Mouse (Mus musculus) CD4-positive naive resting alpha-beta T cell, adult 57 days (primary cell): ENCODE measurements around the gene Paqr5. TPM values are rescaled to one million over a fixed set of nuclear protein-coding genes. Genes with fewer than 3 reads are reported as not detected.

Experiments
- total RNA-seq: library from RNA; stranded (reverse); gene quantifications from one replicate; pipeline ENCODE4 v1.2.4, GENCODE M21; 2023

The Paqr5 gene
- total RNA-seq: not detected

GRCm38 (mm10) chr9:62026600-62026999 lies at the start of gene Paqr5:
TSS of gene Paqr5 (minus strand) at chr9:62026856.

GRCm38 (mm10) chr9:61946623-61947401 lies 79.8 kb downstream of the Paqr5 start, which contains the start of gene Kif23:
TSS of gene Kif23 (minus strand) at chr9:61946774.

DNA sequence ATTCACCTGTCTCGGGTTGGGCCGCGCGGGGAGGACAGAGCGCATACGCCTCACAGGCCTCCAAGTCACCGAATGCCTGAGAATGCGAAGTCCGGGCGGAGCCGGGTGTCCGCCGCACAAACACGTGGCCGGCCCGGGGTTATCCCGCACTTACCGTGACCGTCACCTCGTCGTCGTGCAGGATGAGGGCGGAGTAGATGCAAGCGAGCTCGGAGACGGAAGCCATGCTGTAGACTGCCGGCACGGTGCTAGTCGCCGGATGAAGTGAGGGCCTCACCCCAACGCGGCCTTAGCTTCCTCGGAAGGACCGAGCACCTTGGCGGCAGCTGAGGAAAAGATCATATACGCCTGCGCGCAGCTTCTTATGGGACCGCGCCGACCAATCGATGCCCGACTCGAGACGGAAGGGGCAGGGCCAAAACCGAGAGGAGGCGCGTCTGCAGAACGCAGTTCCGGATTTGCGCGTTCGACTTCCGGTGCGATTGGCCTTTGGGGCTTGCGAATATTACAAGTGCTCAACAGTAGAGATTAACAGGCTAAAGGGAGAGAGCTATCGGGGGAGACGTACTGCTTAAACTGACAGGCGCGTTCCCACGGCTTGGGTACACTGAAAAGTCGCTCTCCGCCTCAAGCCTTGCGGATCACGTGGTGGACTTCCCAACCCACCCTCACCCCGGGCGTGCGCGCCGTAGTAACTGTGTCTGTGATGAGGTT lies 112.3 kb downstream of the Paqr5 start, which contains the start of gene Rplp1:
Gene Rplp1, minus strand, starts transcription at position 340 of the 714 bp plus-strand sequence.

Other genes starting within 250 kb of the Paqr5 start
- 8,903 TPM for gene Rplp1, start 112.3 kb downstream of the Paqr5 start, total RNA-seq
- gene Kif23, start 80.1 kb downstream of the Paqr5 start, total RNA-seq: 32.8 TPM
- gene Glce, start 95.8 kb upstream of the Paqr5 start, total RNA-seq: 11.8 TPM